Mouse (Mus musculus) liver, adult 2 months (tissue): ENCODE results near the gene Cc2d1a. TPM values are rescaled to one million over a fixed set of nuclear protein-coding genes. Genes with fewer than 3 reads are reported as not detected.
A peak's percentile ranks its signal among the peaks of the same experiment; 100 is the strongest.

Experiments used
- DNase-seq: peaks from one replicate; pipeline ENCODE4 v3.0.0-alpha.2; 2011; ENCODE audit warnings: low read depth, low spot score; ENCODE audit errors: extremely low read depth
- H3K27ac ChIP-seq: fragments of 200-500 bp; replicated peaks from 2 replicates; pipeline ENCODE4 v1.5.1; 2012; ENCODE audit warnings: low read depth, mild to moderate bottlenecking, control low read depth, inconsistent platforms, low read length; ENCODE audit not compliant: insufficient read depth
- H3K27me3 ChIP-seq: fragments of 200-500 bp; 2 replicates; pipeline ENCODE4 v1.6.1; 2012; ENCODE audit warnings: mild to moderate bottlenecking, moderate library complexity, low read length, inconsistent platforms; ENCODE audit not compliant: control insufficient read depth, insufficient read depth
- H3K36me3 ChIP-seq: fragments of 200-500 bp; 2 replicates; pipeline ENCODE4 v1.6.1; 2012; ENCODE audit warnings: low read length, inconsistent platforms; ENCODE audit not compliant: control insufficient read depth, insufficient read depth
- H3K4me1 ChIP-seq: fragments of 200-500 bp; 2 replicates; pipeline ENCODE4 v1.6.1; 2011; ENCODE audit warnings: low read length; ENCODE audit not compliant: control insufficient read depth, insufficient read depth
- H3K4me3 ChIP-seq: fragments of 200-500 bp; 2 replicates; pipeline ENCODE4 v1.5.1; 2011; ENCODE audit warnings: low read depth, mild to moderate bottlenecking, control low read depth, low read length, moderate library complexity; ENCODE audit not compliant: insufficient read depth
- H3K79me2 ChIP-seq: fragments of 200-500 bp; 2 replicates; pipeline ENCODE4 v1.6.1; 2012; ENCODE audit warnings: inconsistent platforms, mild to moderate bottlenecking, low read length, moderate library complexity; ENCODE audit not compliant: control insufficient read depth, insufficient read depth
- H3K9ac ChIP-seq: fragments of 200-500 bp; 2 replicates; pipeline ENCODE4 v1.6.1; 2012; ENCODE audit warnings: low read depth, mild to moderate bottlenecking, control low read depth, inconsistent platforms, low read length
- CTCF ChIP-seq: fragments of 200-500 bp; IDR thresholded peaks from 2 replicates; pipeline ENCODE4 v1.5.1; 2011; ENCODE audit warnings: low read depth, low read length, control low read depth
- POLR2A ChIP-seq: fragments of 200-500 bp; IDR thresholded peaks from 2 replicates; pipeline ENCODE4 v1.6.1; 2011; ENCODE audit warnings: low read length, control low read depth; ENCODE audit not compliant: insufficient read depth; ENCODE audit errors: extremely low read depth
- WGBS: fragments of 180-500 bp; shearing (Covaris S2); methylation state at CpG from one replicate; pipeline ENCODE4 v1.1.7; 2018; 5-methylcytosine and 5-hydroxymethylcytosine counted together
- polyA plus RNA-seq: library from polyadenylated mRNA; depleted of rRNA; stranded (reverse); fragments of >200 nt; gene quantifications from 2 replicates; pipeline ENCODE4 v1.2.3, GENCODE M21; 2012; rRNA removed
- total RNA-seq: library from RNA; depleted of rRNA; stranded (reverse); fragments of >200 nt; gene quantifications from 2 replicates; pipeline ENCODE4 v1.2.3, GENCODE M21; 2014; rRNA removed

Cc2d1a gene
- total RNA-seq: 4.0 and 5.6 TPM in 2 replicates
- 10.4 and 10.6 TPM in 2 replicates for polyA plus RNA-seq

DNA sequence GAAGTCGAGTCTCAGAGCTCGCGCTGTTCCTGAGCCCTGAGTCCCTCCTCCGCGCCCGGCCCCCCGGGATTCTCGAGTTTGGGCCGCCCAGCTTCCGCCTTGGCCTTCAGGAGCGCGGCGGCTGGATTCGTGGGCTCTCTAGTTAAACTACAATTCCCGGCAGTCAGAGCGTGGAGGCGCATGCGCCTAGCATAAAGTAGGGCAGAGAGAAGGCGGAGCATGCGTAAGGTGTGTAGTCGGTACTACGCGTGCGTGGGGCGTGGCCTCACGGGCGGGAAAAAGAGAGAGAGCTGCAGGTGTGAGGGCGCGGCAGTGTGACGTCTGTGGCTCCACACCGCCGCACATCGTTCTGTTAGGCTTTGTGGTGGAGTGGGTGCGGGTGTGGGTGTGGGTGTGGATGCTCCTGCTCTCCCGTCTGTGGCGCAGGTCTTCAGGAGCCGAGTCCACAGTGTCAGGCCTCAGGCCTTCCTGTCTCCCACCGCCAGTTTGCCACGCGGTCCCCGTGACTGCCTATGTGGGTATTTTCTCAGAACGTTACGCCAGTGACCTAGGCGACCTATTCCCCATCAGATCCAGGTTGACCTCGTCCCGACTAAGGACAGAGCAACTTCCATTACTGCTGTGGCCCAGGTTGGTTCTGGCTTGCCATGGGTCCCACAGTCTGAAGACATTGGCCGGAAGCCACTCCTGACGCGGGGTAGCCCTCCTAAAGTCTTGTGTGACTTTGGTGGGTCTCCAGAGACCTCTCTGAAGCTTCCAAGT lies at the start of gene Cc2d1a, which contains the start of gene 4930432K21Rik:
TSS of gene Cc2d1a (minus strand) at position 168 of the 762 bp plus-strand sequence.
TSS of gene 4930432K21Rik (plus strand) at position 257 of the 762 bp plus-strand sequence.
- Histone ChIP-seq H3K4me3 (peak within 1 kb of the TSS; percentile 71), H3K27ac (no peak within 1 kb of the TSS), H3K36me3 (no peaks in the 10 kb centered on the region; the same call in 1 of the 2 replicates), H3K9ac (peak within 1 kb of the TSS; percentile 77), H3K27me3 (no peaks in the 10 kb centered on the region), H3K79me2 (no peaks in the 10 kb centered on the region), H3K4me1 (peaks cover 7% of the 10 kb centered on the region)
- 16% methylated on average over 49 of the region's 49 CpGs for WGBS
- TF ChIP-seq POLR2A (0 out of 2 replicates have a peak, but pooled peaks have one; percentile 23), CTCF (no peak)
- peak; percentile 87 for DNase-seq

DNA sequence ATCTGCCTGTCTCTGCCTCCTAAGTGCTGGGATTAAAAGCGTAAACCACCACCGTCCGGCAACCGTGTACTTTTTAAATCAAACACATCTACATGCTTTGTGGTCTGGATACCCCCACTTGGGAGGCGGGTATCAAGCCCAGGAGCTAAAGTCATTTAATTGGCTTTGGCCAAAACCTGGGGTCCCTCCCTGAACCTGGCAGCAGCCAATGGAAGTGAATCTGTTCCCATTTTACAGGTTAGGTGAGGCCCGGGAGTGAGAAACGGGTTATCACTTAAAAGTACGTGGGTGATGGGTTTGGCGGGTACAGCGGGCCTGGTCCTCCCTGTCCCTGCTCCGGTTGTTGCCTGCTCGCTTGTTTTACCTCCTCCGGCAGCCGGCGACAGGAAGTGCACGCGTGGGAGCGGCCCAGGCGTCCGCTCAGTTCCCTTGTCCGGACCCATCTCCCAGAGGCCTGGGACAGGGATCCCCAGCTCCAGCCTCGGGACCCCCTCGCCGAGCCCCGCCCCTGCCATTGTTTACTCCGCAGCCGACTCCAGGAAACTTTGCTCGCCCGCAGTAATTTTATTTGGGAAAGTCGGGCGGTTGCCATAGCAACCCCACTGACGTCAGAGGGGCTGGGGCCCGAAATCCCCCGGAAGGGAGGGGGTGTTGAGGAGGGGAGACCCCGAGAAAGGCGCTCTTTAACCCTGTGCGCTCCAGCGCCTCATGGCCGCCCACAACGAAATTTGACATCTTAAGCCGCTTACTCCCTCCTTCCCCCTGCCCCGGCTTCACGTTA lies 49.6 kb upstream of the Cc2d1a start:
- 0 out of 2 replicates have a peak, but pooled peaks cover 2% of the 10 kb centered on the region for H3K4me1 ChIP-seq

DNA sequence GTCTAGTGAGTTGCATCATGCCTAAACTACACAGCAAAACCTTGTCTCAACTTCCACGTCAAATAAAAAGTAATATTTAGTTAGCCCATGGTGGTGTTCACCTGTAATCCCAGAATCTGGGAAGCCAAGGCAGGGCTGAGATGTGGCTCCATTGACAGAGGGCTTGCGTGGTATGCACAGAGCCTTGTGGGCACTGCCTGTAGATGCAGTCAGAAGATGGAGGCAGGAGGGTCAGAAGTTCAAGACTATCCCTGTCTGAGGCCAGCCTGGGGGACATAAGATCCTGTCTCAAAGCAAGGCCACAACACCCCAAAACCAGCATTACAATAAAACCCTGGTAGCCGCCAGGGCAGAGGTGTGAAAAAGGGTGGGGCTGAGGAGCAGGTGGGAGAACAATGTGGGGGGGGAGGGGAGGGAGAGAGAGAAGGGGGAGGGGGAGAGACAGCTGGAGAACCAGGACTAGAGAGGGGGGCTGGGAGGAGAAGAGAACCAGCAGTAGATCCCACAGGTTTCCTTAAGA lies 46.5 kb upstream of the Cc2d1a start:
- Histone ChIP-seq H3K4me1 (0 out of 2 replicates have a peak, but pooled peaks cover 2% of the 10 kb centered on the region), H3K79me2 (no peaks in the 10 kb centered on the region), H3K27ac (no peak overlapping the region), H3K9ac (no peak overlapping the region), H3K4me3 (no peak overlapping the region), H3K27me3 (no peaks in the 10 kb centered on the region), H3K36me3 (no peaks in the 10 kb centered on the region)
- DNase-seq: no peak
- TF ChIP-seq CTCF: no peak
- TF ChIP-seq POLR2A: no peak
- WGBS: 89% methylated on average over 3 of the region's 3 CpGs

More for the DNA sequence above, 49.6 kb upstream of the Cc2d1a start:
- no peak for DNase-seq
- peak overlapping the region; percentile 45 for H3K9ac ChIP-seq
- H3K36me3 ChIP-seq: no peaks in the 10 kb centered on the region
- TF ChIP-seq CTCF: no peak
- TF ChIP-seq POLR2A: no peak
- H3K27me3 ChIP-seq: no peaks in the 10 kb centered on the region
- peak overlapping the region; percentile 50 for H3K4me3 ChIP-seq
- H3K27ac ChIP-seq: peak overlapping the region; percentile 73
- peaks cover 8% of the 10 kb centered on the region; the same call in 1 of the 2 replicates for H3K79me2 ChIP-seq
- 15% methylated on average over 42 of the region's 43 CpGs for WGBS

DNA sequence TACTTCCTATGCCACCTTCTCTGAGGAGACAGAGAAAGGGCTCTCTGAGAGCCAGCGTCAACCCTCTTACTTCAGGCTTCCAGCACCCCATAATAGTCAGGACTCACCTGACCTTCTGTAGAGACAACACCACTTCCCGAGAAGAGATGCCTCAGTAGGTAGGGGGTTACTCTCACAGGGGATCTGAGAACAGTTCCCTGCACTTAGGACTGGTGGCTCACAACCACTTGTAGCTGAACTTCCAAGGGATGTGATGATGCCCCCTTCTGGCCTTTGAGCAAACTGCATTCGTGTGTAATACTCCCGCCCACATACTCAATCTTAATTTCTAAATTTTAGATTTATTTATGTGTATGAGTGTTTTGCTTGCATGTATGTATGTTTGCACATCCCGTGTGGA lies 45.8 kb upstream of the Cc2d1a start:
- no peak for TF ChIP-seq CTCF
- no peak for TF ChIP-seq POLR2A
- Histone ChIP-seq H3K4me3 (no peak overlapping the region), H3K27ac (no peak overlapping the region), H3K4me1 (0 out of 2 replicates have a peak, but pooled peaks cover under 1% of the 10 kb centered on the region), H3K36me3 (no peaks in the 10 kb centered on the region), H3K9ac (no peak overlapping the region), H3K27me3 (no peaks in the 10 kb centered on the region), H3K79me2 (no peaks in the 10 kb centered on the region)
- 84% methylated on average over 5 of the region's 5 CpGs for WGBS
- DNase-seq: no peak

DNA sequence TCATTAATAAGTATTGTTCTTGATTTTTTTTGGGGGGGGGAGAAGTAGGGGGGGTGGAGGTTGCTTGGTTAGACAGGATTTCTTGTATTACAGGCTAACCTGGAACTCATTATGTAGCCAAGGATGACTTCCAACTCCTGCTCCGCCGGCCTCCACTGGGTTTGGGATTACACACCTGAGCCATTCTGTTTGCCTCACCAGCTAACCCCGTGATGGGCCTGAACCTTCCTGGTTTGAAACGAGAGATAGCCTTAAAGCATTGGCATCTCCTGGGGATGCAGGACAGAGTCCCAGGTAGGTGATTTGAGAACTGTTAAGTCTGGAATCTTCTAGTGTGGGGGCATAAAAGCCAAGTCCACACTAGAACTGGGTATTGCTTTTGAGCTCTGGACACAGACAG lies 45.4 kb upstream of the Cc2d1a start:
- Histone ChIP-seq H3K4me1 (no peaks in the 10 kb centered on the region), H3K79me2 (no peaks in the 10 kb centered on the region), H3K27me3 (no peaks in the 10 kb centered on the region), H3K36me3 (no peaks in the 10 kb centered on the region), H3K27ac (no peak overlapping the region), H3K4me3 (no peak overlapping the region), H3K9ac (no peak overlapping the region)
- no peak for DNase-seq
- TF ChIP-seq CTCF: no peak
- WGBS: 71% methylated on average over 4 of the region's 4 CpGs
